Mouse (Mus musculus): Measurements from ENCODE around the gene Saysd1. TPM values are rescaled to one million over a fixed set of nuclear protein-coding genes. Genes with fewer than 3 reads are reported as not detected.
A peak's percentile ranks its signal among the peaks of the same experiment; 100 is the strongest.

Saysd1 gene
- polyA plus RNA-seq, 1 experiment from 2014 or later = 18.4 TPM

DNA sequence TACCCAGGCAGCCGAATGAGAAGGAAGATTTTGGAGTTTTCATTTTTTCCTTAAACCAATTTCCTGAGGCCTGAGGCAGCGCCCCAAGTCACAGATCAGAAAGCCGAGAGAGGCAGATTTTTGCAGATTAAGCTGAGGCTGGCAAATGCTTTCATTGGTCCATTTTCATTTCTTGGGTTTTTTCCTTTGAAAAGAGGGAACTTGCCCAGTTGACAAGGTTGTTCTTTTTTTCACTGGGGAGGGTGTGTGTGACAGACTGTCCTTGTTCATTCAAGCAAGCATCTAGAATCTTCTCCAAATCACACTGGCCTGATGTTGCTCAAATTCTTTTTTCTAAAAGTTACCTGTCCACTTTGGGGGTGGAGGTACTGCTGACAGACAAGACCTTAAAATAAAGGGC, 40.7 kb upstream of the Saysd1 start:
- DNase-seq (ENCODE audit: low spot score) = no peak
- no peak overlapping the region for H3K4me3 ChIP-seq (ENCODE audit: low read depth, low read length)
- no peaks in the 10 kb centered on the region; the same call in 1 of the 2 replicates for H3K27me3 ChIP-seq (replicated peaks; ENCODE audit: control insufficient read depth, insufficient read depth, low read length)
- peak overlapping the region; percentile 25; the same call in 1 of the 2 replicates for H3K9ac ChIP-seq (ENCODE audit: low read length)
- H3K36me3 ChIP-seq (ENCODE audit: control insufficient read depth, insufficient read depth, low read length) = no peaks in the 10 kb centered on the region
- peak overlapping the region; percentile 81 for H3K4me2 ChIP-seq (ENCODE audit: low read length)
- no peak for ATAC-seq
- H3K27ac ChIP-seq (ENCODE audit: low read depth, low read length) = no peak overlapping the region
- peaks cover 29% of the 10 kb centered on the region for H3K4me1 ChIP-seq (ENCODE audit: control insufficient read depth, insufficient read depth, low read length)
- H3K9me3 ChIP-seq (replicated peaks; ENCODE audit: control insufficient read depth, low read length) = no peaks in the 10 kb centered on the region
- WGBS = 22% methylated on average over 3 of the region's 3 CpGs

DNA sequence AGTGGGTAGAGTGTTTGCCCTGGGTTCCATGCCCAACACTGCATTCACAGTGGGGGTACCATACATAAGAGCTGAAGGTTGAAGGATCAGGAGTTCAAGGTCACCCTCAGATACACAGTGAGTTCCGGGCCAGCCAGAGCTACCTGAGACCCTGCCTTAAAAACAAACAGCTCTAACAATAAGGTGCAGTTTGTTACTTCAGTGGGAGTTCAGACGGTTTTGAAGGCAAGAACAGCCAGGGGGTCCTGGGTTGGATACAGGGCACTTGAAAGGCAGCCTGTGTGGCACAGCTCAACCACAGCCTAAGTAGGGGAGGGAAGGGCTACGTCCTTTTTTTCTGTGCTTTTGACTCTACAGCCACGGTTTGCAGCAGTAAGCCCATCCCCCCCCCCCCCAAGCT, 40.3 kb upstream of the Saysd1 start:
- H3K9me3 ChIP-seq (replicated peaks; ENCODE audit: control insufficient read depth, low read length) = no peaks in the 10 kb centered on the region
- H3K36me3 ChIP-seq (ENCODE audit: control insufficient read depth, insufficient read depth, low read length) = no peaks in the 10 kb centered on the region
- H3K4me1 ChIP-seq (ENCODE audit: control insufficient read depth, insufficient read depth, low read length) = peaks cover 24% of the 10 kb centered on the region
- DNase-seq (ENCODE audit: low spot score) (no peak), ATAC-seq (no peak)
- no peaks in the 10 kb centered on the region; the same call in 1 of the 2 replicates for H3K27me3 ChIP-seq (replicated peaks; ENCODE audit: control insufficient read depth, insufficient read depth, low read length)
- H3K9ac ChIP-seq (ENCODE audit: low read length) = no peak overlapping the region
- no peak overlapping the region for H3K27ac ChIP-seq (ENCODE audit: low read depth, low read length)
- H3K4me3 ChIP-seq (ENCODE audit: low read depth, low read length) = no peak overlapping the region
- WGBS = 6% methylated on average over 4 of the region's 4 CpGs
- peak overlapping the region; percentile 81; the same call in 1 of the 2 replicates for H3K4me2 ChIP-seq (ENCODE audit: low read length)

DNA sequence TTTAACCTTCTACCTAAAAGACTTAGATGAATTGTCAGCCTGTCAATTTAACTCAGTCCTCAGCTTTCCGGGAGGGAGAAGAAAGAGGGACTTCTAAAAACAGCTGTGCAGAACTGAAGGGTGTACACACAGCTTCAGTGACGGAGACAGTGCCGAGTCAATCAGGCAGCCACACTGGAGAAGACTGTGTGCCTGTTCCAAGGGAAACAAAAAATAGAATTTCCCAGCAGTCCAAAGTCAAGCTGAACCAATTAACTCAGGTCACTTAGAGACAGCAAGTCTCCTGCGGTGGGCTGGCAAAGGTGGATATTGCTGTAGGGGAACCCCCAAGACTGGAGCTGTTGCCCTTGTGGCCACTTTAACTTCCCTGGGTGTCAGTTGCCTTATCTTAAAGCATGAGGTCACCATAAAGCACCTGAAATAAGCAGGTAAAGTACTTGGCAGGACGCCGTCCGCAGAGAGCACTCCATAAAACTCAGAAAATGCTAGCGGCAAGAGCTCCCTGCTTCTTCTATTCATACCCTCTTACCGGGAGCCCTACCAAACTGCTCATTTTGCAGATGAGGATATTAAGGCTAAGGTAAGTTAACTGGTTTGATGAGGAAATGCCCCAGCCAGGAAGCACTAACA, 39.3 kb upstream of the Saysd1 start:
- no peak for ATAC-seq
- Histone ChIP-seq H3K9ac (ENCODE audit: low read length) (no peak overlapping the region), H3K27ac (ENCODE audit: low read depth, low read length) (no peak overlapping the region), H3K9me3 (replicated peaks; ENCODE audit: control insufficient read depth, low read length) (no peaks in the 10 kb centered on the region), H3K4me2 (ENCODE audit: low read length) (0 out of 2 replicates have a peak overlapping the region, but pooled peaks have one; percentile 3), H3K4me3 (ENCODE audit: low read depth, low read length) (no peak overlapping the region), H3K36me3 (ENCODE audit: control insufficient read depth, insufficient read depth, low read length) (no peaks in the 10 kb centered on the region), H3K27me3 (replicated peaks; ENCODE audit: control insufficient read depth, insufficient read depth, low read length) (no peaks in the 10 kb centered on the region; the same call in 1 of the 2 replicates), H3K4me1 (ENCODE audit: control insufficient read depth, insufficient read depth, low read length) (peaks cover 22% of the 10 kb centered on the region)
- DNase-seq (ENCODE audit: low spot score) = no peak
- 63% methylated on average over 9 of the region's 9 CpGs for WGBS

DNA sequence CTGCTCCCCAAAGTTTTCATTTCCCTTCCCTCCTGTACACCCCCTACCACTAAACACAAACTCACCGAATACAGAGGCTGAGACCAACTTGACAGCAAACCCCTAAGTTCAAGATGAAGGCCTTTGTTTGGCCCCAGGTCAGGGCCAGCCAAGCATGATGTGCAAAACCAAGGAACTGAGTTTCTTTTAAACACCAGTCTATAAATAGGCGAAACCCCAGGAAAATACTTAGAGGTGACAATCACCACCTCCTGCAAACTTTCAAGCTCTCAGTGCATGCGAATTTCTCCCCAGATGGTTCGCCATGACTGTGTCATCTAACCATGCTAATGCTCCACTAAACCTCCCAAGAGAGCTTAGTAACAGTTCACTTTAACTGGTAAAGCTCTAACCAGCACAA, 37.4 kb upstream of the Saysd1 start:
- DNase-seq (ENCODE audit: low spot score) (no peak), ATAC-seq (no peak)
- Histone ChIP-seq H3K4me1 (ENCODE audit: control insufficient read depth, insufficient read depth, low read length) (peaks cover 17% of the 10 kb centered on the region), H3K36me3 (ENCODE audit: control insufficient read depth, insufficient read depth, low read length) (no peaks in the 10 kb centered on the region), H3K4me3 (ENCODE audit: low read depth, low read length) (no peak overlapping the region), H3K9ac (ENCODE audit: low read length) (no peak overlapping the region), H3K9me3 (replicated peaks; ENCODE audit: control insufficient read depth, low read length) (no peaks in the 10 kb centered on the region), H3K27me3 (replicated peaks; ENCODE audit: control insufficient read depth, insufficient read depth, low read length) (no peaks in the 10 kb centered on the region; the same call in 1 of the 2 replicates), H3K4me2 (ENCODE audit: low read length) (no peak overlapping the region), H3K27ac (ENCODE audit: low read depth, low read length) (no peak overlapping the region)
- 86% methylated on average over 4 of the region's 4 CpGs for WGBS

DNA sequence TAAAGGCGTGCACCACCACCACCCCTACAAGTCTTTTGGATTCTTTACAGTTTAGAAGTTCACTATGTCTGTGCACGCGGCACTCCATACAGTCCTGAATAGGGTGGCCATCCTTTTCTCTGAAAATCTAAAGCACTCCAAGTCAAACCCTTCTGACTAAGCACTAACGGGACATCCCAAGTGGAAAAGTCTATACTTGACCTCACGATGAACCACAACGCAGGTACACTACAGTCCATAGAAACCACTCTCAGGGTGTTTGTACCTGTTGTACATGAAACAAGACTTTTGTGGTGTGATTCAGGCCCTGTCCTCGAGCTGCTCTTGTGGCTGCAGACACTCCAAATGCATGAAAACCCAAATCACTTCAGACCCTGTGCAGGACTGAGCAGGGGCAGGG, 36.8 kb upstream of the Saysd1 start:
- WGBS = 93% methylated on average over 7 of the region's 7 CpGs
- no peak overlapping the region for H3K9ac ChIP-seq (ENCODE audit: low read length)
- no peaks in the 10 kb centered on the region; the same call in 1 of the 2 replicates for H3K27me3 ChIP-seq (replicated peaks; ENCODE audit: control insufficient read depth, insufficient read depth, low read length)
- no peak overlapping the region for H3K4me3 ChIP-seq (ENCODE audit: low read depth, low read length)
- ATAC-seq (no peak), DNase-seq (ENCODE audit: low spot score) (no peak)
- peaks cover 11% of the 10 kb centered on the region for H3K4me1 ChIP-seq (ENCODE audit: control insufficient read depth, insufficient read depth, low read length)
- no peaks in the 10 kb centered on the region for H3K36me3 ChIP-seq (ENCODE audit: control insufficient read depth, insufficient read depth, low read length)
- H3K4me2 ChIP-seq (ENCODE audit: low read length) = no peak overlapping the region
- H3K27ac ChIP-seq (ENCODE audit: low read depth, low read length) = no peak overlapping the region
- H3K9me3 ChIP-seq (replicated peaks; ENCODE audit: control insufficient read depth, low read length) = no peaks in the 10 kb centered on the region

DNA sequence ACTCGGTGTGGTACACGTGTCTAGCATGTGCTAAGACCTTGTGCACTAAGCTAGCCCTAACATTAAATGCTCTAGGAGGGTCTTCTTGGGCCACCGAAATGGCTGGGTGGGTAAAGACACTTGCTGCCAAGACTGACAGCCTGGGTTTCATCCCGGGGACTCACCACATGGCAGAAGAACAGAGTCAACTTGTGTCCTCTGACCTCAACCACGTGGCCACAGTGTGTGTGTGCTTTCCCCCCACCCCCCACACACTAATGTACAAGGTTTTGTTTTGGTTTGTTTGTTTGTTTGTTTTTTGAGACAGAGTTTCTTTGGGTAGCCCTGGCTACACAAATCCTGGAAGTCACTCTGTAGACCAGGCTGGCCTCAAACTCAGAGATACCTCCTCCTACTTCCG, 36.4 kb upstream of the Saysd1 start:
- 87% methylated on average over 6 of the region's 6 CpGs for WGBS
- Histone ChIP-seq H3K4me2 (ENCODE audit: low read length) (no peak overlapping the region), H3K36me3 (ENCODE audit: control insufficient read depth, insufficient read depth, low read length) (no peaks in the 10 kb centered on the region), H3K27me3 (replicated peaks; ENCODE audit: control insufficient read depth, insufficient read depth, low read length) (no peaks in the 10 kb centered on the region; the same call in 1 of the 2 replicates), H3K4me1 (ENCODE audit: control insufficient read depth, insufficient read depth, low read length) (peaks cover 9% of the 10 kb centered on the region), H3K27ac (ENCODE audit: low read depth, low read length) (no peak overlapping the region), H3K9me3 (replicated peaks; ENCODE audit: control insufficient read depth, low read length) (no peaks in the 10 kb centered on the region), H3K9ac (ENCODE audit: low read length) (no peak overlapping the region), H3K4me3 (ENCODE audit: low read depth, low read length) (no peak overlapping the region)
- DNase-seq (ENCODE audit: low spot score) (no peak), ATAC-seq (no peak)

DNA sequence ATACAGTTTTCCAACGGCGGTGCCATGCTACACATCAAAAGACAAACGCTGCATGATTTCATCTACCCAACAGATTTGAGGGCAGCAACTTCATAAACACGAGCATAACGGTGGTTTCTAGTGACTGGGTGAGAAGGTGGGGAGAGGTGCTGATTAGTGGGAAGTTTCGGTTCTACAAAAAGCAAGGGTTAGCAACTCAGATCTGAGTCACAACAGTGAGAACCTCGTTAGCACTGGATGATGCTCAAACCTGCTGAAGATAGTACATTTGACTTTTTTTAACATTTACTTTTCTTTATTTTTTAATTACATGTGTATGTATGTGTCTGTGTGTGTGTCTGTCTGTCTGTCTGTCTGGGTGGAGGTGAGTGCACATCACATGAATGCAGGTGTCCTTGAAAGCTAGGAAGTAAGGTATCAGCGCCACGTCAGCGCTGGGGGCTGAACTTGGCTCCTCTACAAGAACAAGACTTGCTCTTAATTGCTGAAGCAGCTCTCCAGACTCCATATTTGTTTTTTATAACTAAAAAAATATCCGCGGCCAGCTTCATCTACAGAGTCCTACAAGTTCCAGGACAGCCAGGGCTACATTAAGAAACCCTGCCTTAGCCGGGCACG, 35.6 kb upstream of the Saysd1 start:
- H3K27me3 ChIP-seq (replicated peaks; ENCODE audit: control insufficient read depth, insufficient read depth, low read length) = no peaks in the 10 kb centered on the region
- no peak for DNase-seq (ENCODE audit: low spot score)
- no peaks in the 10 kb centered on the region for H3K9me3 ChIP-seq (replicated peaks; ENCODE audit: control insufficient read depth, low read length)
- WGBS = 85% methylated on average over 14 of the region's 14 CpGs
- H3K4me3 ChIP-seq (ENCODE audit: low read depth, low read length) = no peak overlapping the region
- no peak overlapping the region for H3K9ac ChIP-seq (ENCODE audit: low read length)
- peaks cover 3% of the 10 kb centered on the region; the same call in 1 of the 2 replicates for H3K4me1 ChIP-seq (ENCODE audit: control insufficient read depth, insufficient read depth, low read length)
- no peaks in the 10 kb centered on the region for H3K36me3 ChIP-seq (ENCODE audit: control insufficient read depth, insufficient read depth, low read length)
- H3K4me2 ChIP-seq (ENCODE audit: low read length) = no peak overlapping the region
- no peak overlapping the region for H3K27ac ChIP-seq (ENCODE audit: low read depth, low read length)
- ATAC-seq = no peak

DNA sequence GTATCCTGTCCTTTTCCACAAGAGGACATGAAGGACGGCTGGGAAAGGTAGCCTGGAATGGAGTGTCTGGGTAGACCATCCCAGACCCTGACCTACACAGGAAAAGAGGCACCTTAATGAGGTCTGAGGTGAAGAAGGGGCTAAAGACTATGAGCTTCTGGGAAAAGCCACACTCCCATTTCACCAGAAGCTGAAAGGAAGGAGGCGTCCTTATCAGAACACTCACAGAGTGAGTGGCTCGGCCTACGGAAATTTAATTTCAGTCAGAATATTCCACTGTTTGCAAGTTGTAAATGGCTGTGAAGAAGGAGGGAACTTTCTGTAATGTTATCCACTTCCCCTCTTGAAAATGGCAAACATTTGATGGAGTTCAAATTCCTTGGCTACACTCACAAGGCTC, 34.6 kb upstream of the Saysd1 start:
- no peak overlapping the region for H3K27ac ChIP-seq (ENCODE audit: low read depth, low read length)
- H3K36me3 ChIP-seq (ENCODE audit: control insufficient read depth, insufficient read depth, low read length) = no peaks in the 10 kb centered on the region
- H3K9me3 ChIP-seq (replicated peaks; ENCODE audit: control insufficient read depth, low read length) = no peaks in the 10 kb centered on the region
- 91% methylated on average over 4 of the region's 4 CpGs for WGBS
- H3K9ac ChIP-seq (ENCODE audit: low read length) = no peak overlapping the region
- ATAC-seq (no peak), DNase-seq (ENCODE audit: low spot score) (no peak)
- no peak overlapping the region for H3K4me3 ChIP-seq (ENCODE audit: low read depth, low read length)
- no peak overlapping the region for H3K4me2 ChIP-seq (ENCODE audit: low read length)
- H3K27me3 ChIP-seq (replicated peaks; ENCODE audit: control insufficient read depth, insufficient read depth, low read length) = no peaks in the 10 kb centered on the region
- H3K4me1 ChIP-seq (ENCODE audit: control insufficient read depth, insufficient read depth, low read length) = peaks cover 3% of the 10 kb centered on the region; the same call in 1 of the 2 replicates

DNA sequence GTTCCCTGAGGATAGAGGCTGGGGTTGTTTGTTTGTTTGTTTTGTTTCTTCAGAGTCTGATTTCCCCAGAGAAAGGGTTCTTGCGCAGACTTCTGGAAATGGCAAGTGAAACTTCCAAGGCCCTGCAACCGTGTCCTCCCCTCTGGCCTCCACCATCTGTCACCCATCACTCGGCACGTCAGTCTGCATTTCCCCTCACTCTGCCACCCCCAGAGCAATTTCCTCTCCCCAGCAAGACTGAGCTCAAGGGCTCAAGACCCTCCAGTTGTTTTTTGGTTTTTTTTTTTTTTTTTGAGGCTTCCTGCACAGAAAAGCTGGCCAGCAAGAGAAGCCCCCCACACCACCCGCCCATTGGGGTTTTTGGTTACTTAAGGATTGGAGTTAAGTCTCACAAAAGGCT, 34.2 kb upstream of the Saysd1 start:
- WGBS = 73% methylated on average over 5 of the region's 5 CpGs
- Histone ChIP-seq H3K9me3 (replicated peaks; ENCODE audit: control insufficient read depth, low read length) (no peaks in the 10 kb centered on the region), H3K36me3 (ENCODE audit: control insufficient read depth, insufficient read depth, low read length) (no peaks in the 10 kb centered on the region), H3K4me2 (ENCODE audit: low read length) (no peak overlapping the region), H3K27me3 (replicated peaks; ENCODE audit: control insufficient read depth, insufficient read depth, low read length) (no peaks in the 10 kb centered on the region), H3K9ac (ENCODE audit: low read length) (no peak overlapping the region), H3K4me3 (ENCODE audit: low read depth, low read length) (no peak overlapping the region), H3K4me1 (ENCODE audit: control insufficient read depth, insufficient read depth, low read length) (peaks cover 3% of the 10 kb centered on the region; the same call in 1 of the 2 replicates), H3K27ac (ENCODE audit: low read depth, low read length) (no peak overlapping the region)
- ATAC-seq = no peak
- DNase-seq (ENCODE audit: low spot score) = no peak

All from forebrain, embryonic 14.5 days (tissue).